In genomic region chr8:47974963-47975314, GRCm38 (mm10) we compare ENCODE assay signal across 8 mouse cellular contexts. TPM values are rescaled to one million over a fixed set of nuclear protein-coding genes. Genes with fewer than 3 reads are reported as not detected.
DNase-seq lines count a peak whose midpoint lies in the region; ATAC-seq lines count a peak whose summit lies in the region.

No protein-coding gene starts in this region.

- H3K27me3 ChIP-seq in heart, embryonic 16.5 days (ENCODE audit: control insufficient read depth, insufficient read depth, low read length) = no peaks in the 10 kb centered on the region
- no peaks in the 10 kb centered on the region for H3K27me3 ChIP-seq in embryonic facial prominence, embryonic 12.5 days
- H3K27me3 ChIP-seq in intestine, embryonic 14.5 days (replicated peaks; ENCODE audit: control insufficient read depth, insufficient read depth, low read length) = no peaks in the 10 kb centered on the region
- H3K27me3 ChIP-seq in midbrain, embryonic 16.5 days (ENCODE audit: control insufficient read depth, insufficient read depth, low read depth, low read length) = no peaks in the 10 kb centered on the region

- H3K4me1 ChIP-seq in heart, embryonic 16.5 days (ENCODE audit: control insufficient read depth, insufficient read depth, low read length) = peaks cover 16% of the 10 kb centered on the region
- H3K4me1 ChIP-seq in embryonic facial prominence, embryonic 12.5 days = peaks cover 13% of the 10 kb centered on the region
- H3K4me1 ChIP-seq in intestine, embryonic 14.5 days (replicated peaks; ENCODE audit: control insufficient read depth, insufficient read depth, low read length) = peaks cover 10% of the 10 kb centered on the region
- H3K4me1 ChIP-seq in midbrain, embryonic 16.5 days (ENCODE audit: control insufficient read depth, insufficient read depth, low read length) = peaks cover 7% of the 10 kb centered on the region; the same call in 1 of the 2 replicates

- WGBS in heart, embryonic 16.5 days = 25% methylated on average over 7 of the region's 7 CpGs
- WGBS in embryonic facial prominence, embryonic 12.5 days = 46% methylated on average over 7 of the region's 7 CpGs
- 35% methylated on average over 7 of the region's 7 CpGs for WGBS in intestine, embryonic 14.5 days
- WGBS in midbrain, embryonic 16.5 days = 18% methylated on average over 7 of the region's 7 CpGs

- H3K4me2 ChIP-seq in heart, embryonic 16.5 days (ENCODE audit: low read depth, low read length) = peak overlapping the region; percentile 64
- H3K4me2 ChIP-seq in embryonic facial prominence, embryonic 12.5 days (replicated peaks) = peak overlapping the region; percentile 51
- peak overlapping the region; percentile 52 for H3K4me2 ChIP-seq in intestine, embryonic 14.5 days (ENCODE audit: low read length)
- peak overlapping the region; percentile 60 for H3K4me2 ChIP-seq in midbrain, embryonic 16.5 days (ENCODE audit: low read length)

- 0 out of 2 replicates have a peak, but pooled peaks have one; percentile 4 for ATAC-seq in heart, embryonic 16.5 days (replicated peaks; ENCODE audit: extremely low read depth, insufficient read depth, low FRiP score)
- ATAC-seq in embryonic facial prominence, embryonic 12.5 days (ENCODE audit: insufficient number of reproducible peaks, insufficient read depth, low FRiP score, low TSS enrichment) = peak; percentile 48
- ATAC-seq in intestine, embryonic 14.5 days (replicated peaks; ENCODE audit: low FRiP score, low TSS enrichment, low read depth) = no peak
- peak; percentile 66; the same call in 1 of the 2 replicates for ATAC-seq in midbrain, embryonic 16.5 days
- no peak for ATAC-seq in erythroblast, adult 5-6 weeks (replicated peaks; ENCODE audit: low FRiP score, poor library complexity, severe bottlenecking)

- H3K9me3 ChIP-seq in heart, embryonic 16.5 days (replicated peaks; ENCODE audit: control insufficient read depth, low read length) = peaks cover 4% of the 10 kb centered on the region; the same call in 1 of the 2 replicates
- 0 out of 2 replicates have a peak, but pooled peaks cover 3% of the 10 kb centered on the region for H3K9me3 ChIP-seq in embryonic facial prominence, embryonic 12.5 days
- no peaks in the 10 kb centered on the region for H3K9me3 ChIP-seq in intestine, embryonic 14.5 days (ENCODE audit: control insufficient read depth, low read length)
- no peaks in the 10 kb centered on the region for H3K9me3 ChIP-seq in midbrain, embryonic 16.5 days (replicated peaks; ENCODE audit: control insufficient read depth, low read length, poor library complexity, severe bottlenecking)

- no peak for DNase-seq in heart, postnatal 36 days
- no peak for DNase-seq in intestine, embryonic 14.5 days (ENCODE audit: low spot score)
- DNase-seq in right cerebral cortex, postnatal 4 days = no peak
- no peak for DNase-seq in left cerebral cortex, postnatal 25 days (ENCODE audit: low spot score in 2 of 2)

- intact Hi-C loops in heart, postnatal 36 days (cut with DNase I) = loop anchor here (2.0 kb wide), 1 partner anchor 42 kb away; no protein-coding TSS in a partner anchor
- intact Hi-C loops in left cerebral cortex, postnatal 25 days (cut with DNase I) = no loop called here

- H3K36me3 ChIP-seq in heart, embryonic 16.5 days (ENCODE audit: control insufficient read depth, insufficient read depth) = no peaks in the 10 kb centered on the region
- no peaks in the 10 kb centered on the region for H3K36me3 ChIP-seq in embryonic facial prominence, embryonic 12.5 days
- no peaks in the 10 kb centered on the region for H3K36me3 ChIP-seq in intestine, embryonic 14.5 days (ENCODE audit: control insufficient read depth, insufficient read depth, low read length)
- no peaks in the 10 kb centered on the region for H3K36me3 ChIP-seq in midbrain, embryonic 16.5 days (ENCODE audit: control insufficient read depth, insufficient read depth, low read length)

- peak overlapping the region; percentile 46 for H3K4me3 ChIP-seq in heart, embryonic 16.5 days (ENCODE audit: low read length)
- peak overlapping the region; percentile 23 for H3K4me3 ChIP-seq in embryonic facial prominence, embryonic 12.5 days
- peak overlapping the region; percentile 25 for H3K4me3 ChIP-seq in intestine, embryonic 14.5 days (ENCODE audit: low read depth, low read length)
- H3K4me3 ChIP-seq in midbrain, embryonic 16.5 days (ENCODE audit: low read depth, low read length) = peak overlapping the region; percentile 35

- H3K27ac ChIP-seq in heart, embryonic 16.5 days (ENCODE audit: low read length) = peak overlapping the region; percentile 93
- peak overlapping the region; percentile 46; the same call in 1 of the 2 replicates for H3K27ac ChIP-seq in embryonic facial prominence, embryonic 12.5 days
- no peak overlapping the region for H3K27ac ChIP-seq in intestine, embryonic 14.5 days (ENCODE audit: low read depth)
- H3K27ac ChIP-seq in midbrain, embryonic 16.5 days (ENCODE audit: low read length) = peak overlapping the region; percentile 65; the same call in 1 of the 2 replicates

- H3K9ac ChIP-seq in heart, embryonic 16.5 days (ENCODE audit: low read length) = peak overlapping the region; percentile 65
- peak overlapping the region; percentile 36; the same call in 1 of the 2 replicates for H3K9ac ChIP-seq in embryonic facial prominence, embryonic 12.5 days
- no peak overlapping the region for H3K9ac ChIP-seq in intestine, embryonic 14.5 days (ENCODE audit: low read length)
- peak overlapping the region; percentile 56; the same call in 1 of the 2 replicates for H3K9ac ChIP-seq in midbrain, embryonic 16.5 days (ENCODE audit: low read depth, low read length)

RNA-seq across cellular contexts. Expression of gene Wwc2, which starts 15.8 kb away (rescaled TPM):
- polyA plus RNA-seq in heart, embryonic 16.5 days (2015; fragmentation: Nextera tagmentation; extraction: Ambion mirVana) = 10.1 and 12.1 TPM in 2 replicates
- 10 to 100 TPM; 26.1 to 28.3 TPM for total RNA-seq in heart, postnatal 36 days (2021)
- 17.8 and 18.6 TPM in 2 replicates for polyA plus RNA-seq in embryonic facial prominence, embryonic 12.5 days (2016; fragmentation: Nextera tagmentation; extraction: Ambion mirVana)
- polyA plus RNA-seq in intestine, embryonic 14.5 days (2014; fragmentation: Nextera tagmentation; extraction: Ambion mirVana) = 10.4 and 10.6 TPM in 2 replicates
- polyA plus RNA-seq in midbrain, embryonic 16.5 days (2015; fragmentation: Nextera tagmentation; extraction: Ambion mirVana) = 4.3 and 4.7 TPM in 2 replicates
- 1.3 and 1.7 TPM in 2 replicates for total RNA-seq in erythroblast, adult 5-6 weeks (2015; ENCODE audit: low replicate concordance)
- 0.17 and 0.42 TPM in 2 replicates for total RNA-seq in erythroblast, adult 5-6 weeks (2017; ENCODE audit: low replicate concordance)
- 10 to 100 TPM; 26.0 TPM for total RNA-seq in left cerebral cortex, postnatal 25 days (2021)

Comparison
In these comparisons a context has a peak if more than half of its experiments do, and no peak if none do; other contexts are left out.
1. ATAC-seq: peak in heart, embryonic 16.5 days (single experiment), embryonic facial prominence, embryonic 12.5 days (single experiment) and midbrain, embryonic 16.5 days (single experiment); none in intestine, embryonic 14.5 days (single experiment) and erythroblast, adult 5-6 weeks (single experiment).
2. Peak in every context shown above with its lines, with median percentiles within 50 percentile points of each other: H3K4me2 ChIP-seq and H3K4me3 ChIP-seq.